Mouse (Mus musculus) forebrain, embryonic 11.5 days (tissue): ENCODE results near the gene Klhl28. TPM values are rescaled to one million over a fixed set of nuclear protein-coding genes. Genes with fewer than 3 reads are reported as not detected.

Experiments used
- ATAC-seq: fragments of 200-750 bp; cut with Nextera tagmentation; replicated peaks from 2 replicates; pipeline ENCODE4 v1.8.0; 2017; ENCODE audit warnings: moderate TSS enrichment; ENCODE audit not compliant: low FRiP score
- DNase-seq: peaks from one replicate; pipeline ENCODE4 v3.0.0-alpha.2; 2017; ENCODE audit warnings: low spot score
- H3K27ac ChIP-seq: fragments of 300-500 bp; sonication (generic); 2 replicates; pipeline ENCODE4 v1.5.1; 2014; ENCODE audit warnings: low read depth, low read length
- H3K27me3 ChIP-seq: fragments of 300-500 bp; sonication (generic); 2 replicates; pipeline ENCODE4 v1.6.1; 2014; ENCODE audit warnings: mild to moderate bottlenecking, low read length, mixed read lengths; ENCODE audit not compliant: control insufficient read depth, insufficient read depth
- H3K36me3 ChIP-seq: fragments of 300-500 bp; sonication (generic); 2 replicates; pipeline ENCODE4 v1.6.1; 2014; ENCODE audit warnings: mild to moderate bottlenecking, low read length, moderate library complexity, mixed read lengths; ENCODE audit not compliant: control insufficient read depth, insufficient read depth
- H3K4me1 ChIP-seq: fragments of 300-500 bp; sonication (generic); replicated peaks from 2 replicates; pipeline ENCODE4 v1.6.1; 2014; ENCODE audit warnings: low read length, mixed read lengths; ENCODE audit not compliant: control insufficient read depth, insufficient read depth
- H3K4me2 ChIP-seq: fragments of 300-500 bp; sonication (generic); 2 replicates; pipeline ENCODE4 v1.6.1; 2014; ENCODE audit warnings: low read depth, mild to moderate bottlenecking, low read length, moderate library complexity, mixed read lengths; ENCODE audit not compliant: severe bottlenecking
- H3K4me3 ChIP-seq: fragments of 300-500 bp; sonication (generic); 2 replicates; pipeline ENCODE4 v1.5.1; 2014; ENCODE audit warnings: low read depth, low read length
- H3K9ac ChIP-seq: fragments of 300-500 bp; sonication (generic); 2 replicates; pipeline ENCODE4 v1.6.1; 2014; ENCODE audit warnings: low read length
- H3K9me3 ChIP-seq: fragments of 300-500 bp; sonication (generic); 2 replicates; pipeline ENCODE4 v1.6.1; 2016; ENCODE audit warnings: low read length, mixed read lengths; ENCODE audit not compliant: control insufficient read depth
- WGBS: fragments of 180-500 bp; shearing (Covaris S2); extraction: QIAGEN DNeasy Blood & Tissue Kit; methylation state at CpG from one replicate; pipeline ENCODE4 v1.1.7; 2014; 5-methylcytosine and 5-hydroxymethylcytosine counted together
- polyA plus RNA-seq: library from polyadenylated mRNA; unstranded; fragments of >200 nt; fragmentation: Nextera tagmentation; extraction: Ambion mirVana; gene quantifications from 2 replicates; pipeline ENCODE4 v1.2.1, GENCODE M21; 2014

Klhl28 gene
- polyA plus RNA-seq, 1 experiment from 2014 or later = 14.2 TPM

DNA sequence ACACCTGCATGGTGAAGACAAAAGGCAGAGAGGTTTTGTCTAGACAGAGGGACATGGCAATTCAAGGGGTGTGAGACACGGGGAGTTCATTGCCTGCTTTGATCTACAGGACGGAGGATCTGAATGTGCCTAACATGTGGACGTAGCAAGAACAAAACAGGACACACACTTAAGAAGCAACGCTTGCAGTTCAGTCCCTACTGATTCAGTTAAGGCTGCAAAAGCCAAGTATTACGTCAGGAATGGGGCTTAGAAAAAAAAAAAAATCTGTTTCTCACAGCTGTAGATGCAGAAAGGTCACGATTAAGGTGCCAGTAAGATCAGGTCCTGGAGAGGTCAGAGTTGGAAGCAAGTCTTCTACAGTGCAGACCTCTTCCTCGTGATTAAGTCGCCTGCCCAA, 62.1 kb downstream of the Klhl28 start:
- Histone ChIP-seq H3K4me1 (no peaks in the 10 kb centered on the region), H3K4me2 (no peak overlapping the region), H3K9ac (no peak overlapping the region), H3K9me3 (no peaks in the 10 kb centered on the region), H3K4me3 (no peak overlapping the region), H3K36me3 (no peaks in the 10 kb centered on the region), H3K27me3 (no peaks in the 10 kb centered on the region), H3K27ac (no peak overlapping the region)
- ATAC-seq (no peak), DNase-seq (no peak)
- 64% methylated on average over 8 of the region's 8 CpGs for WGBS

DNA sequence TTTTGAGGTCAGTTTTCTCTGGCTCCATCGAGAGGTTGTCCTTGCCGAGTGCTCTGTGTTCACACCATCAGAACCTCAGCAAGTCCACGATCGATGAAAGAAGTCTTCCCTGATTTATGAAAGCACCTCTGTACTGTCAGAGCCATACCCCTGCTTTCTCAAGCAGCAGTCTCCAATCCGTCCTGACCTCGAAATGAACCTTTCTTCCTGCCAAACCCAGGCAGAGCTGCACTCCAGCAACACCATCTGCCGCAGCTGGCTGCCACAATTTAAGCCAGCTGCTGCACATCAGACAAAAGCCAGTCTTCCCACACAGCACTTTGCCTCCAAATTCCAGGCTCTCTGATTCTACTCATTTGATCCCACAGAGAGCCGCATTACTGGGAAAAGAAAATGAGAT, 62.8 kb downstream of the Klhl28 start:
- no peaks in the 10 kb centered on the region for H3K9me3 ChIP-seq
- no peak overlapping the region for H3K27ac ChIP-seq
- 60% methylated on average over 8 of the region's 8 CpGs for WGBS
- H3K4me2 ChIP-seq = no peak overlapping the region
- H3K9ac ChIP-seq = no peak overlapping the region
- no peaks in the 10 kb centered on the region for H3K36me3 ChIP-seq
- DNase-seq (no peak), ATAC-seq (no peak)
- no peaks in the 10 kb centered on the region for H3K27me3 ChIP-seq
- no peaks in the 10 kb centered on the region for H3K4me1 ChIP-seq
- no peak overlapping the region for H3K4me3 ChIP-seq

DNA sequence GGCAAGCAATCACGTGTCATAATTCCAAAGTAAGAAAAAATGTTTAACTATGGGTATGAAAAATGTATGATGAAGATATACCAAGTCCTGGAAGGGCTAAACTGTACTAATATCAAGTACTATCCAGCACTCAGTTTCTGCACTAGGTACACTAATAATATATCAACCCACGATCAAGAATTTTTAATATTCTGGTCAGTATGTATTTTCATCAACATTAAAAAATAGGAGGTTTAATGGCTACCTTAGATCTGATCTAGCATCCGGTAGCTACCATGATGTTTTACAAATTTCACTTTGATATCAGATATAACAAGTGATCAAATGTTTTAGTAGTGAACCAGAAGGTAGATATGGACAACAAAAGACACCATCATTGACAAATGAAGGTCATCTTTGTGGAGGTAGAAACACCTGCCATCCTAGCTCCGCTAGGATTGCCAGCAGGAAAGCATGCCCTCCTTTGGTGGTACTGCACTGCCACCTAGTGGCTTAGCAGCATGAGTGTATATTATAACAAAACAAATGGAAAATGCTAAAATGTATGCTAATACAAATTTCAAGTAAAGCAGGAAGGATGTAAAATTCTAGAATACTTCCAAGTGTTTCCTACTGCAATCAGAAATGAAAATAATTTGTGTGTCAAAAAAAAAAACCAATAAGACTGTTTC, 68.1 kb downstream of the Klhl28 start:
- Histone ChIP-seq H3K27ac (no peak overlapping the region), H3K4me3 (no peak overlapping the region), H3K4me1 (no peaks in the 10 kb centered on the region), H3K9ac (no peak overlapping the region), H3K4me2 (no peak overlapping the region), H3K36me3 (no peaks in the 10 kb centered on the region), H3K27me3 (no peaks in the 10 kb centered on the region), H3K9me3 (no peaks in the 10 kb centered on the region)
- DNase-seq = peak; percentile 75
- WGBS = 48% methylated on average over 4 of the region's 4 CpGs
- ATAC-seq = peak; percentile 72; the same call in 1 of the 2 replicates

Other genes starting within 250 kb of the Klhl28 start
- gene Gm527, start 47.6 kb downstream of the Klhl28 start, polyA plus RNA-seq = 2.3 TPM in 2 replicates
- 26.5 and 27.2 TPM in 2 replicates for gene Togaram1, start 270 bp upstream of the Klhl28 start, polyA plus RNA-seq
- gene Prpf39, start 70.8 kb upstream of the Klhl28 start, polyA plus RNA-seq = 68.3 and 74.5 TPM in 2 replicates
- 656 and 721 TPM in 2 replicates for gene Fkbp3, start 108.5 kb upstream of the Klhl28 start, polyA plus RNA-seq
- gene Fancm, start 110.1 kb upstream of the Klhl28 start, polyA plus RNA-seq = 12.1 and 13.2 TPM in 2 replicates
- gene Mis18bp1, start 207.1 kb upstream of the Klhl28 start, polyA plus RNA-seq = 77.3 and 92.6 TPM in 2 replicates